22 mouse cellular contexts compared by ENCODE assay signal in the genomic region with DNA sequence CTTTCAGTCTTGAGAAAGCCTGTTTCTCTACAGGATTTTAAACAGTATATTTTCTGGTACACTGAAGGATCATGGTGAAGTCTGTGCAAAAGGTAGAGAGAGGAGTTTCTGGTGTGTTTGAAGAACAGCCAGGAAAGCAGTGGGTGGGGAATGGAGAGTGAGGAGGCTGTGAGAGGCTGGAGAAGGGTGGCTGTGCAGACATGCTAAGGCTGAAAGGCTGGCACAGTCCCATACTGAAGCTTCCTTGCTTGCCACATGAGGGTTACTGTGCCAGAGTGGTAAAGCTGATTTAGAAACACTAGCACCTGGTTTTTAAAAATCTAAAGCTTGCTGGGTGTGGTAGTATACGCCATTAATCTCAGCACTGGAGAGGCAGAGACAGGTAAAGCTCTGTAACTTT. TPM values are rescaled to one million over a fixed set of nuclear protein-coding genes. Genes with fewer than 3 reads are reported as not detected.
"Had no signal": no experiment of that assay in that cellular context is flagged by ENCODE, and none has a peak within 500 bp of the region (broad histone marks: within the 10 kb centered on the region; RNA-seq: fewer than 3 reads in every experiment).

No protein-coding gene starts in this region.

- DNase-seq: kidney, adult 9 months; kidney, postnatal 36 days; lung, adult 2 months; lung, postnatal 36 days; right cerebral cortex, postnatal 14 days; thymus, adult 2 months; thymus, postnatal 4 days had no signal

RNA-seq across cellular contexts. Expression of gene Ccdc172, which starts 9.9 kb away (rescaled TPM):
- total RNA-seq: layer of hippocampus, adult 2 months; layer of hippocampus, postnatal 14 days; left cerebral cortex, adult 2 months; left cerebral cortex, postnatal 25 days; liver, adult 2 months; megakaryocyte progenitor cell, adult 5-6 weeks; midbrain, postnatal 0 days had no signal
- polyA plus RNA-seq: intestine, postnatal 0 days; kidney, postnatal 0 days; limb, embryonic 13.5 days; liver, adult 2 months; liver, embryonic 14.5 days; lung, adult 2 months; lung, postnatal 0 days; midbrain, embryonic 13.5 days; midbrain, postnatal 0 days; neural tube, embryonic 11.5 days; stomach, embryonic 14.5 days; thymus, adult 2 months had no signal
